Mouse (Mus musculus): ENCODE results near the gene Ndufaf3. TPM values are rescaled to one million over a fixed set of nuclear protein-coding genes. Genes with fewer than 3 reads are reported as not detected.

Ndufaf3 gene
- polyA plus RNA-seq, 1 experiment from 2014 or later: 66.3 TPM

DNA sequence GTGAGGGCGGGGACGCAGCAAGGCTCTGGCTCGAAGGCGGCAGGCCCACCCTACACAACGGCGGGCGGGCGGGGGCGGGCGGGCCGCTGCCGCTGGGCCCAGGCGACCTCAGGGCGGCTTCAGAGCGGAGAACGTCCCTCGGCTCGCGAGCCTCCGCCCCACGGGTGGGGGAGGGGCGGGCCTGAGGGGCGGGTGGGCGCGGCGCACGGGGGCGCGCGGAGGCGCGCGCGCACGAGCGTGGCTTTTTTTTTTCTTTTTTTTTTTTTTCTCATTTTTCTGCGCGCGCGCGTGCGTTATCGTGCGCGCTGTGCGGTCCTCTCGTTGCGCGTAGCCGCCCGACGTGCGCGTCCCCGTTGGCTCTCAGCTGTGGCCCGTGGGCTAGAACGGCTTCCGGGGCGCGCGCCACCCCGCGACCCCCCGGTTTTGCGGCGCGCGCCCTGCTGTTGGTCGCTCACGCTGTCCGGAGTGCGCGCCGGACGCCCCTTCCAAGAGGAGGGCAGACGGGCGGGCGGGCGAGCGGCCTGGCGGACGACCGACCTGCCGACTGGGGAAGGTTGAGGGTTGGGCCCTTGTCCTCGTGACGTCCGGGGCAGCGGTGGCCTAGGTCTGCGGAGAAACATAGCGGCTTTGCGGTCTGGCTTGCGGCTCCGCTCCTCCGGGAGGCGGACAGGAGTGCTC lies 49.8 kb downstream of the Ndufaf3 start:
- DNase-seq (ENCODE audit: low spot score): peak; percentile 82
- Histone ChIP-seq H3K4me3 (ENCODE audit: low read depth, low read length) (peak overlapping the region; percentile 92), H3K4me2 (replicated peaks; ENCODE audit: low read depth, low read length) (peak overlapping the region; percentile 82), H3K4me1 (ENCODE audit: insufficient read depth, low read depth, low read length) (0 out of 2 replicates have a peak, but pooled peaks cover 5% of the 10 kb centered on the region), H3K9me3 (ENCODE audit: low read length) (no peaks in the 10 kb centered on the region), H3K27me3 (replicated peaks; ENCODE audit: insufficient read depth, low read length) (no peaks in the 10 kb centered on the region), H3K27ac (ENCODE audit: low read length) (peak overlapping the region; percentile 99), H3K36me3 (ENCODE audit: insufficient read depth, low read length) (peaks cover 11% of the 10 kb centered on the region; the same call in 1 of the 2 replicates), H3K9ac (replicated peaks; ENCODE audit: low read depth) (peak overlapping the region; percentile 93)
- 3% methylated on average over 54 of the region's 95 CpGs for WGBS
- TF ChIP-seq EP300 (IDR thresholded peaks at IDR 0.05): no peak
- no peak for TF ChIP-seq CTCF (IDR thresholded peaks at IDR 0.05)
- ATAC-seq: peak; percentile 80

DNA sequence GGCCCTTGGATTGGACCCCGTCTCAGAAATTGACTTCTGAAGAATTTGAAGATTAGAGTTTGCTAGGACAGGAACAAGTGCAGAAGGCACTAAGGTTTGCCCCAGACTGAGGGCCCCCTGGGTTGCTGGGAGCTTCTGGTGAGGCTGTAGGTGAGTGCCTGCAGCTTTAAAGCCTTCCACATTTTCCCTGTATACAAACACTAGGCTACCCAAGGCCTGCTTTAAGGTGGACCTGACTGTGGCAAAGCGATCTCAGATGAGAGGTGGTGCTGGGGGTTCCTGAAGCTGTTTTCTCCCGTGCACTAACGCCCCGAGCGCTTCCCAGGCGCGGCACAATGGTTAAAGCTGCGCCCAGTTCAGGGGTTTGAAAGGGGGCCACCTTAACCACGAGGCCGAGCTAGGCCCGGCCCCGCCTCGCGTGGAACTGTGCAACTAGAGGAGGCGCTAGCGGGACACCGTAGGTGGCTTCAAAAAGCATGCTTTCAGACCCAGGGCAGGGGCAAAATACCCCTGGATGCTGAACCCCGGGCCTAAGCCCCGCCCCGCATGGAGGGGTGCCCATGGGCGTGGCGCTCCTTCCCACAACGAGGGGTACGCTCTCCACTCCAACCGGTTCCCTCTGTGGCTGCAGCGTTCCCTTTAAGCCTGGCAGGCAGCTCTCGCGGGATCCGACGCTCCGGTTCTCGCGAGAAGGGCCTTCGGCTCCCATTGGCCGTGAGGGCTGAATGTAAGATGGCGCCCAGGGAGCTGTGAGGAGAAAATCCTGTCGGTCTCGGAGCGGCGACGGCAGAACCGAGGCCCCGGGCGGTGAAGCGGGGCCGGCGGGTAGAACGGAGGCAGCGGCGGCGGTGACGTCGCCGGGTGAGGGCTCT lies 50.6 kb downstream of the Ndufaf3 start, which contains the start of gene Qrich1:
Gene Qrich1 (plus strand): TSS at position 427 of the 872 bp plus-strand sequence.
- Histone ChIP-seq H3K9ac (replicated peaks; ENCODE audit: low read depth) (peak within 1 kb of the TSS; percentile 93), H3K27me3 (replicated peaks; ENCODE audit: insufficient read depth, low read length) (no peaks in the 10 kb centered on the region), H3K4me2 (replicated peaks; ENCODE audit: low read depth, low read length) (peak within 1 kb of the TSS; percentile 82), H3K4me1 (ENCODE audit: insufficient read depth, low read depth, low read length) (0 out of 2 replicates have a peak, but pooled peaks cover 5% of the 10 kb centered on the region), H3K4me3 (ENCODE audit: low read depth, low read length) (peak within 1 kb of the TSS; percentile 92), H3K36me3 (ENCODE audit: insufficient read depth, low read length) (peaks cover 15% of the 10 kb centered on the region; the same call in 1 of the 2 replicates), H3K27ac (ENCODE audit: low read length) (peak within 1 kb of the TSS; percentile 99), H3K9me3 (ENCODE audit: low read length) (no peaks in the 10 kb centered on the region)
- under 1% methylated on average over 55 of the region's 55 CpGs for WGBS
- DNase-seq (ENCODE audit: low spot score) (peak; percentile 98), ATAC-seq (peak; percentile 95)
- peak; percentile 95 for TF ChIP-seq EP300 (IDR thresholded peaks at IDR 0.05)
- peak; percentile 49 for TF ChIP-seq CTCF (IDR thresholded peaks at IDR 0.05)

MicroRNAs within 50 kb of the gene (microRNA counts, 519-probe panel; counts per million panel counts)
- microRNA mmu-miR-191 (5,175 counts per million, percentile 63 among the panel's probes with 10 or more counts), microRNA mmu-miR-425 (4,461 counts per million, percentile 48 among the panel's probes with 10 or more counts)

Small RNA genes within 50 kb of the gene (microRNA-seq; reads per million reads assigned to microRNA genes)
- gene Gm24083: not detected
- gene Mir191: not detected
- gene Mir425: 1,353 reads per million, percentile 77 among the genes with 10 or more reads in this experiment

Other genes starting within 250 kb of the Ndufaf3 start
- 1,509 and 1,541 TPM in 2 replicates for gene Gpx1, start 228.5 kb downstream of the Ndufaf3 start, polyA plus RNA-seq (2015; fragmentation: Nextera tagmentation; extraction: Ambion mirVana)
- 61.4 and 66.4 TPM in 2 replicates for gene Usp4, start 219.6 kb downstream of the Ndufaf3 start, polyA plus RNA-seq (2015; fragmentation: Nextera tagmentation; extraction: Ambion mirVana)
- 0.35 and 0.49 TPM in 2 replicates for gene 1700102P08Rik, start 174.6 kb downstream of the Ndufaf3 start, polyA plus RNA-seq (2015; fragmentation: Nextera tagmentation; extraction: Ambion mirVana)
- gene Ccdc36, start 138.9 kb downstream of the Ndufaf3 start, polyA plus RNA-seq (2015; fragmentation: Nextera tagmentation; extraction: Ambion mirVana): 0.31 and 0.56 TPM in 2 replicates
- gene BC048562, start 131.0 kb downstream of the Ndufaf3 start, polyA plus RNA-seq (2015; fragmentation: Nextera tagmentation; extraction: Ambion mirVana): not detected in 2 replicates
- gene Ccdc71, start 106.9 kb downstream of the Ndufaf3 start, polyA plus RNA-seq (2015; fragmentation: Nextera tagmentation; extraction: Ambion mirVana): 42.1 and 44.3 TPM in 2 replicates
- gene Klhdc8b, start 105.9 kb downstream of the Ndufaf3 start, polyA plus RNA-seq (2015; fragmentation: Nextera tagmentation; extraction: Ambion mirVana): 60.5 and 77.6 TPM in 2 replicates
- gene Lamb2, start 87.7 kb downstream of the Ndufaf3 start, polyA plus RNA-seq (2015; fragmentation: Nextera tagmentation; extraction: Ambion mirVana): 54.8 and 55.2 TPM in 2 replicates
- 37.1 and 39.4 TPM in 2 replicates for gene Usp19, start 76.8 kb downstream of the Ndufaf3 start, polyA plus RNA-seq (2015; fragmentation: Nextera tagmentation; extraction: Ambion mirVana)
- 62.0 and 65.7 TPM in 2 replicates for gene Qars, start 59.7 kb downstream of the Ndufaf3 start, polyA plus RNA-seq (2015; fragmentation: Nextera tagmentation; extraction: Ambion mirVana)
- gene Qrich1, start 50.6 kb downstream of the Ndufaf3 start, polyA plus RNA-seq (2015; fragmentation: Nextera tagmentation; extraction: Ambion mirVana): 58.1 and 58.3 TPM in 2 replicates
- gene Impdh2, start 7.1 kb downstream of the Ndufaf3 start, polyA plus RNA-seq (2015; fragmentation: Nextera tagmentation; extraction: Ambion mirVana): 55.6 and 56.2 TPM in 2 replicates
- gene Dalrd3, start 2.5 kb upstream of the Ndufaf3 start, polyA plus RNA-seq (2015; fragmentation: Nextera tagmentation; extraction: Ambion mirVana): 74.0 and 78.4 TPM in 2 replicates
- gene Wdr6, start 11.3 kb upstream of the Ndufaf3 start, polyA plus RNA-seq (2015; fragmentation: Nextera tagmentation; extraction: Ambion mirVana): 36.6 and 39.5 TPM in 2 replicates
- gene P4htm, start 30.2 kb upstream of the Ndufaf3 start, polyA plus RNA-seq (2015; fragmentation: Nextera tagmentation; extraction: Ambion mirVana): 3.2 and 4.1 TPM in 2 replicates
- gene Arih2, start 82.0 kb upstream of the Ndufaf3 start, polyA plus RNA-seq (2015; fragmentation: Nextera tagmentation; extraction: Ambion mirVana): 31.1 and 33.2 TPM in 2 replicates
- 58.7 and 60.2 TPM in 2 replicates for gene Slc25a20, start 94.7 kb upstream of the Ndufaf3 start, polyA plus RNA-seq (2015; fragmentation: Nextera tagmentation; extraction: Ambion mirVana)
- gene Prkar2a, start 121.9 kb upstream of the Ndufaf3 start, polyA plus RNA-seq (2015; fragmentation: Nextera tagmentation; extraction: Ambion mirVana): 16.4 and 17.8 TPM in 2 replicates
- gene Ip6k2, start 216.4 kb upstream of the Ndufaf3 start, polyA plus RNA-seq (2015; fragmentation: Nextera tagmentation; extraction: Ambion mirVana): 40.4 and 48.1 TPM in 2 replicates
- 10.9 and 14.2 TPM in 2 replicates for gene Nckipsd, start 240.9 kb upstream of the Ndufaf3 start, polyA plus RNA-seq (2015; fragmentation: Nextera tagmentation; extraction: Ambion mirVana)

Data from lung, postnatal 0 days (tissue).